Mouse (Mus musculus): ENCODE data around the gene Ccdc15. TPM values are rescaled to one million over a fixed set of nuclear protein-coding genes. Genes with fewer than 3 reads are reported as not detected.
"Not testable (repeated sequence)": the region's sequence is repeated elsewhere in the genome, so short reads cannot be mapped to it uniquely, and the experiment has no call there.

Ccdc15 gene
- total RNA-seq, 2 experiments from 2014 or later: 2.0 to 2.2 TPM

- no peak for DNase-seq (ENCODE audit: low spot score in 2 of 2)
Observed at GRCm38 (mm10) chr9:37354485-37354884, 6.3 kb upstream of the Ccdc15 start.

- DNase-seq (ENCODE audit: low spot score in 2 of 2): no peak
Observed at GRCm38 (mm10) chr9:37351266-37351665, 3.0 kb upstream of the Ccdc15 start.

GRCm38 (mm10) chr9:37349050-37349449, 818 bp upstream of the Ccdc15 start:
- no peak for DNase-seq (ENCODE audit: low spot score in 2 of 2)

GRCm38 (mm10) chr9:37347184-37347987, 846 bp downstream of the Ccdc15 start:
- no peak for DNase-seq (ENCODE audit: low spot score in 2 of 2)

- no peak for DNase-seq (ENCODE audit: low spot score in 2 of 2)
Observed at GRCm38 (mm10) chr9:37345406-37345805, 2.8 kb downstream of the Ccdc15 start.

- no peak for DNase-seq (ENCODE audit: low spot score in 2 of 2)
Observed at GRCm38 (mm10) chr9:37329456-37329855, 18.8 kb downstream of the Ccdc15 start.

GRCm38 (mm10) chr9:37301720-37302119, 46.5 kb downstream of the Ccdc15 start:
- DNase-seq (ENCODE audit: low spot score in 2 of 2): no peak

DNA sequence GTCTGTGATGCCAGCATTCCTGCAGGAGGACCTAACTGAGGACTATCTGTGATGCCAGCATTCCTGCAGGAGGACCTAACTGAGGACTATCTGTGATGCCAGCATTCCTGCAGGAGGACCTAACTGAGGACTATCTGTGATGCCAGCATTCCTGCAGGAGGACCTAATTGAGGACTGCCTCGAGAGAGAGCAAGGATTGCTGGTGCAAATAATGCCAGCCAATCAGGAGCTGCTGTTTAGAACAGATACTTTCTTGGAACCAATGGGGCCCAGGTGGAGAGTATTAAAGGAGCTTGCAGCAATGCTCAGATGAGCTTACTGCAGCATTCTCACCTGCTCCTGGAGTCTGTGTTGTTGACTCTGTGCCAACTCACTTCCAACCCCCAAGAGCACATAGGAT, 47.7 kb downstream of the Ccdc15 start:
- DNase-seq (ENCODE audit: low spot score in 2 of 2): not testable (repeated sequence)

GRCm38 (mm10) chr9:37295586-37295985, 52.6 kb downstream of the Ccdc15 start:
- no peak for DNase-seq (ENCODE audit: low spot score in 2 of 2)

DNA sequence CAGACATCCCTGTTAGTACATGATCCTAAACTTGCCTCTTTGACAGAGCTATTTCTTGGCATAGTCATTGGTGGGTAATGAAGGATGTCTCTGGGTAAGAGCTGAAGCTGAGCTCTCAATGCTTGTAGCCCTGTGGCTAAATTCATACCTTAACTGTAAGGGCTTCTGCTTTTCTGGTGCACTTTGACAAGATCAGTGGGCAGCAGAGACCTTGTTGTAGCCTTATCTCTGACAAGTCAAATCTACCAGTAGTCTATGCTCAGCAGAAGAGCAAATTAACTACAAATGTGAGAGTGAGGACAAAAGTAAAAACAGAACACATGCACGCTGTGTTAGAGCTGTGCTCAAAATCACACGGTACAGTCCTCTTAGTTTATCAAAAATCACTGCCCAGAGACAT, 81.6 kb downstream of the Ccdc15 start:
- no peak for DNase-seq (ENCODE audit: low spot score in 2 of 2)

DNA sequence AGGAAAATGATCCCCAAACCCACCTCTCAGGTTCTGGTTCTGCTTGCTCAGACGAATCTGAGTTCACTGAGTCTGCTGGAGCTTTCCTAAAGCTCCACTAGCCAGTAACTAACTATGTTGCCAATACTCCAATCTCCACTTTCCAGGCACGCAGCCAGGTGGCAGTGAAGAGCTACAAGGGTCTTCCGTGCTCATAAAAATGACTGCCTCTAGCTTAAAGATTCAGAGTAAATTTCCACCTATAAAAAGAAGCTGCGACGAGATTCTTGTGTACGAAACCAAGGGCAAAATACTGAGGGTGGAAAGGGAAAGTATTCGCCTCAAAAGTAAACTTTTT, 92.4 kb downstream of the Ccdc15 start:
- DNase-seq (ENCODE audit: low spot score in 2 of 2): peak; percentile 42 to 49

- DNase-seq (ENCODE audit: low spot score in 2 of 2): peak; percentile 75 to 87
Observed at GRCm38 (mm10) chr9:37255149-37255888, 92.9 kb downstream of the Ccdc15 start, which contains the start of gene Slc37a2. Gene Slc37a2, minus strand, starts transcription at chr9:37255738.

DNA sequence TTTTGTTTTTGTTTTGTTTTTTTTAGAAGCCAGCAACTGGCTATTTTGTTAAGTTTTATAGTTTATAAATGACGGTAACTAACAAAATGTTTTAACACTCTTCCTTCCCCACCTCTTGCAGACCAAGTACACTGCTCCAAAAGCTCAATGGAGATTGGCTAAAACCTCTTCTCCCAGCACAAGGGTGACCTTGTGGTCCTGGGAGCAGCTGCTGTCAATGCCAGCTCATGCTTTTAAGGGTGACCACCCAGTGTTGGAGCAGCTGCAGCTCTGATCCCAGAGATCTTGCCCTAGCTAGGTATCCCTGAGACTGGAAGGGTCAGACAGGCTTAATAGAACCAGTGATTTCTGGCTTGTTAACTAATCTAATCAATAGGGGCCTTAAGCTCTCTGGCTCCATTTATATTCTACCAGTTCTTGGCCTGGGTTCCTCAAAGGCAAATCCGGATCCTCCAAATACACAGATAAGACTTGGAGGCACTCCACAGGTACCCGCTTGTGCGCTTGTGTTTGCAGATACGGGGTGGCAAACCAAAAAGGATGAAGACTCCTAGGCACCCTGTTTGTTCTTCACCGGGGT, 93.6 kb downstream of the Ccdc15 start:
- DNase-seq (ENCODE audit: low spot score in 2 of 2): no peak

- DNase-seq (ENCODE audit: low spot score in 2 of 2): no peak
Observed at GRCm38 (mm10) chr9:37250631-37251030, 97.6 kb downstream of the Ccdc15 start.

GRCm38 (mm10) chr9:37249976-37250375, 98.3 kb downstream of the Ccdc15 start:
- no peak for DNase-seq (ENCODE audit: low spot score in 2 of 2)

- no peak for DNase-seq (ENCODE audit: low spot score in 2 of 2)
Observed at GRCm38 (mm10) chr9:37248381-37248906, 99.8 kb downstream of the Ccdc15 start.

DNA sequence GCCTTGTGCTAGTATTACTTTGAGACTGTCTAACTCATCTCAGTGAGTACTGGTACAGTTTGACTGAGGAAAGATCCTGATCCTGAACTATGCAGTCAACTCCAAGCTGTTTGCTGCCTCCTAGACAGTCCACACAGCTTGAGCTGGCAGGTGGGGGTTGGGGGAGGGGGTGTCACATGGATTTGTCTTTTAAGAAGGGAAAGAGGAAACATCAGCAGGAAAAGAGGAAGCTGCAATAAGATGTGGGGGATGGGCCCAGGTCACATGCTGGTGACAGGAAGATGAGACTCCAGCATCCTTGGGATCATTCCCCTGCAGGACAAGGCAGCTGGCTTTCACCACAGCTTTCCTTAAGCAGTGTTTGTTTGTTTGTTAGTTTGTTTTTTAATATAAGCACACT, 100.8 kb downstream of the Ccdc15 start:
- DNase-seq (ENCODE audit: low spot score in 2 of 2): no peak

DNA sequence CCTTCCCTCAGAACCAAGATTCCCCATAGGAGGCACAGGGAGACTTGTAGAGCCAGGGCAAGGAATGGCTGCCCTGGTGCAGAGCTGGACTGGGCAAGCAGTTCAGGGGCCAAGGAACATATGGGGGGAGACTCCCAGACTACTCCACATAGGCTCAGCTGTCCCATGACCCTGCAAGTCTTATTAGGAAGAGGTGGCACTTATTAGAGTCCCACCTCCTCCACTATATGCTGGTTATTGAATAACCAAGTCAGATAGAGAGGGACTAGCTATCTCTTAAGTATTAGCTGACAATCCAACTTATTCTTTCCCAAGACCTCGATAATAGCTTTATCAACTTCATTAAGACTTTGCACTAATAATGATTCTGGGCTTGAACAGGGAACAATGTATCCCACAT, 102.4 kb downstream of the Ccdc15 start:
- no peak for DNase-seq (ENCODE audit: low spot score in 2 of 2)

DNA sequence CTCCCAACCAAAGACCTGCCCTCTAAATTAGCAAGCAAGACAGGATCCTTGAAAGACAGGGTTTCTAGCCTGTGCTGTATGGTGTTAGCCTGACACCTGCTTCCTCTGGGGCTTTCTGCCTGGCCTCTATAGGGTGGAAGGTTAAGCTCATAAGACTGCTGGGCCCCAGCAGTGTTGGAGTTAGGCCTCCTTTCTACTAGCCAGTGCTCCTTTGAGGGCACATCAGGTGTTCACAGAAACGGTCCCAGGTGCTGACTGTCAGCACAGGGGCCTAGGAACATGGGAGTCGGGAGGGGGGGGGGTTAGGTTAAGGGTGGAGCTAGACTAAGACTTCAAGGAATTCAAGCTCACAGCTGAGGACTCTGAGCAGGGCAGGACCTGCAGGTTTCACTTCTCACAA, 102.8 kb downstream of the Ccdc15 start:
- no peak for DNase-seq (ENCODE audit: low spot score in 2 of 2)

DNA sequence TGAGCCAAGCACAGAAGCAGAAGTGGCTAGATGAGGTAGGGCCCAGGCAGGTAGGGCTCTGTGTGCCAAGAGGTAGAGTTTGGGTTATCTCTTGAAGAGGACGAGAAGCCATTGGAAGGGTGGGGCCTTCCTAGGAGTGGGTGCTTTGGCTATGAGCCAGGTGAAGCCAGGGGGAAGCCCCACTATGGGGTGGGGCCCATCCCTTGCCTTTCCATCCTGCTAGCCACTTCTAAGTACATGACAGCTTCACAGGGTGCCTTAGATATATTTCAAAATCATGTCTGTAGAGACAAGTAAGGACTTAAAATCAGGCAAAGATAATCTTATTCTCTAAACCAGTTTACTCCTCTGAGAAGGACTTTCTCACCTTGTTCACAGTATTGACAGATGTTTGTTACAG, 103.6 kb downstream of the Ccdc15 start:
- no peak for DNase-seq (ENCODE audit: low spot score in 2 of 2)

DNA sequence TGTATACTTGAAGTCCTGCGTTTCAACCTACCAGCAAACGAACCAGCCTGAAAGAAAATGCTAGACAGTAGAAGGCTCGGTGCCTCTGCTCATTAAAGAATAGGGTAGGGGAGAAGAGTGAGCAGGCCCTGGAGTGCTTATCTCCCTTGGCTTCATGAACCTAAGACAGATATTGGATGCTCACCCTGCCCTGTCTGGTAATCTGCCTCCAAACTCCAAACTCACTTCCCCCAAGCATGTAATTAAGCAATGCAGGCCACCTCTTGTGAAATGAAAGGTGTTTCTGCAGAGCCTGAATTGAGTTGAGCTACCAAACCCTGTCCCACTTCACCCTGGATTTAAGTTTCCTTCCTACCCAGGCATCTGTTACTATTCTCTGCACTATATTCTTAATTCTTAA, 105.5 kb downstream of the Ccdc15 start:
- DNase-seq (ENCODE audit: low spot score in 2 of 2): no peak
